Mouse (Mus musculus) cerebellum, adult (tissue): ENCODE data around the gene Cyp2w1.

Source experiments
- ATAC-seq: cut with Nextera tagmentation; 2 replicates; pipeline ENCODE4 v1.9.2; 2017; ENCODE audit warnings: mild to moderate bottlenecking, moderate library complexity, mixed read lengths; ENCODE audit not compliant: insufficient number of reproducible peaks, low FRiP score, low TSS enrichment

The Cyp2w1 gene

GRCm38 (mm10) chr5:139363858-139364257, 11.4 kb downstream of the Cyp2w1 start:
- ATAC-seq = no peak; the same call in 1 of the 2 replicates

GRCm38 (mm10) chr5:139364260-139364910, 12.0 kb downstream of the Cyp2w1 start:
- ATAC-seq = peak; percentile 36; the same call in 1 of the 2 replicates

GRCm38 (mm10) chr5:139364911-139365571, 12.6 kb downstream of the Cyp2w1 start:
- no peak for ATAC-seq

- no peak for ATAC-seq
Observed at GRCm38 (mm10) chr5:139365827-139366226, 13.4 kb downstream of the Cyp2w1 start.

GRCm38 (mm10) chr5:139366484-139366883, 14.1 kb downstream of the Cyp2w1 start:
- ATAC-seq = no peak

GRCm38 (mm10) chr5:139367884-139368458, 15.6 kb downstream of the Cyp2w1 start:
- ATAC-seq = no peak

- ATAC-seq = no peak
Observed at GRCm38 (mm10) chr5:139368638-139369320, 16.4 kb downstream of the Cyp2w1 start.

GRCm38 (mm10) chr5:139370336-139370735, 17.9 kb downstream of the Cyp2w1 start:
- no peak for ATAC-seq

- ATAC-seq = no peak
Observed at GRCm38 (mm10) chr5:139371118-139371517, 18.7 kb downstream of the Cyp2w1 start.

- peak; percentile 71; the same call in 1 of the 2 replicates for ATAC-seq
Observed at GRCm38 (mm10) chr5:139371631-139372401, 19.4 kb downstream of the Cyp2w1 start.

- no peak for ATAC-seq
Observed at GRCm38 (mm10) chr5:139373126-139373525, 20.7 kb downstream of the Cyp2w1 start.

GRCm38 (mm10) chr5:139373889-139374444, 21.6 kb downstream of the Cyp2w1 start:
- no peak for ATAC-seq

- ATAC-seq = no peak
Observed at GRCm38 (mm10) chr5:139374841-139375240, 22.4 kb downstream of the Cyp2w1 start.

GRCm38 (mm10) chr5:139377468-139378270, 25.3 kb downstream of the Cyp2w1 start, which contains the start of gene Gpr146:
TSS of gene Gpr146 (plus strand) at chr5:139377697.
- ATAC-seq = no peak

GRCm38 (mm10) chr5:139378271-139378556, 25.8 kb downstream of the Cyp2w1 start:
- no peak for ATAC-seq

- ATAC-seq = no peak
Observed at GRCm38 (mm10) chr5:139378986-139379629, 26.7 kb downstream of the Cyp2w1 start.

GRCm38 (mm10) chr5:139379771-139380384, 27.5 kb downstream of the Cyp2w1 start:
- no peak for ATAC-seq
